Mouse (Mus musculus): ENCODE data around the gene Cplx2. TPM values are rescaled to one million over a fixed set of nuclear protein-coding genes. Genes with fewer than 3 reads are reported as not detected.

Cplx2 gene
- polyA plus RNA-seq, 1 experiment from 2014 or later, result 13.0 TPM

DNA sequence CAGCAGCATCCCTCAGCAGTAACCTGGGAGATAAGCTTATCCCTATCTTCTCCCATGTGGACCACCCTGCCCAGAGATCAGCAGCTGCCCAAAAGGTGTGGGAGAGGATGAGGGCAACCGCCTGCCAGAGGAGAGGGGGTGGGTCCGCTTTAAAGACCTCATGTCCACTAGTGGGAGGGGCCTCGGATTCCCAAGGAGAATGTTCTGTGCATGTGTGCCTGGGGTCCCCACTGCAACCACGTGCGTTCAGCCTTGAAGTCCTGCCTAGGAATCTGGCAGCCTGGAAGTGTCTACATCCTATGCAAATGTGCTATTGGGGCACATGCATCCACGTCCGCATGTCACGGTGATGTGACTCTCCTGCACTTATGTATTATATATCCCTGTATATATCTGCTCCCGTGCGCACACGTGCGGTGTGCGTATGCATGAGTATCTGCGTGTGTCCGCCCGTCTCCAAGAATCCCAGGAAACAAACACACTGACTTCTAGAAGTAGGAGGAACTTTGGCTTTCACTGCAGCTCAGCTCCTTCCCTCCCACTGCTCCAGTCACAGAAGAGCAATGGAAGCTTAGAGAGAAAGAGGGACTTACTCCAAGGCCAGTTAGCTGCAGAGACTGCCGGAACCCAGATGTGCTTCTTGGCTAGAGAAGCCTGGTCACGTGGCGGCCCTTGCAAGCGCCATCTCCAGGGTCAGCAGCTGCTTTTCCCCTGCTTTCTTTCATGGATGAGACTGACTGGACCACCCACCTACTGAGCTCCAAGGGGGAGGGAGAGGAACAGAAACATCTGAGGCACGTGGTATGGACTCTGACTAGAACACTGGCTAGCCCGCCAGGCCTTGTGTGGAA is 39.1 kb upstream of the Cplx2 start:
- H3K36me3 ChIP-seq (ENCODE audit: control insufficient read depth, insufficient read depth, low read length), result no peaks in the 10 kb centered on the region
- no peak overlapping the region for H3K9ac ChIP-seq (ENCODE audit: low read depth, low read length)
- no peak overlapping the region for H3K4me3 ChIP-seq (ENCODE audit: low read depth, low read length)
- H3K4me2 ChIP-seq (replicated peaks; ENCODE audit: low read depth, low read length), result no peak overlapping the region
- peaks cover 19% of the 10 kb centered on the region for H3K4me1 ChIP-seq (replicated peaks; ENCODE audit: control insufficient read depth, insufficient read depth, low read length)
- peak; percentile 68 for DNase-seq (ENCODE audit: low spot score)
- WGBS, result 55% methylated on average over 22 of the region's 22 CpGs
- 0 out of 2 replicates have a peak overlapping the region, but pooled peaks have one; percentile 17 for H3K27ac ChIP-seq (ENCODE audit: low read depth, low read length)
- peak; percentile 50; the same call in 1 of the 2 replicates for ATAC-seq (ENCODE audit: low FRiP score)
- no peaks in the 10 kb centered on the region for H3K9me3 ChIP-seq (ENCODE audit: control insufficient read depth, low read length)
- H3K27me3 ChIP-seq (ENCODE audit: control insufficient read depth, insufficient read depth, low read length), result no peaks in the 10 kb centered on the region

DNA sequence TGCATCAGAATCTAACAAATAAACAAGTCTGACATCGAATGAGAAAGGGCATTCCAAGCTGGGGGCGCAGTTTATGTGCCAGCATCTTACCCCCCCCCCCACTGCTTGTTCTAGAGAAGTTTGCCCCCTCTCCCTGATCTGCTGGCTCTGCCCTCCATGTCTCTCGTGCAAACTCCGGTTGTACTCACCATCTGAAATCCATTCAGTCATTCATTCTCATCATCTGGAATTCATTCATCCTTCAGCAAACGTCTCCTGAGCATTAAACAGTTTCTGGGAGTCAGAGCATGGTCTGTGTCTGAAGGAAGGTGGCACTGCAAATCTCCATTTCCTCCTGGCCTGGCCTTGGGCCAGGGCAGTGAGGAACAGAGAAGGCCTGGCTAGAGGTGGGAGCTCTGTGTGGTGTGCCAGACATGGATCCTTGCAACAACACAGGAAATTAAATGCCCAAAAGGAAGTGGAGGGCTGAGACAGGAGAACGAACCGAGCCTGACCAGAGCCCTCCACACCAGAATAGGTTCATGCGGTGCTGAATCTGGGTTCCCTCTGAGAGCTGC is 38.1 kb upstream of the Cplx2 start:
- Histone ChIP-seq H3K9ac (ENCODE audit: low read depth, low read length) (no peak overlapping the region), H3K4me2 (replicated peaks; ENCODE audit: low read depth, low read length) (no peak overlapping the region), H3K27ac (ENCODE audit: low read depth, low read length) (no peak overlapping the region), H3K9me3 (ENCODE audit: control insufficient read depth, low read length) (no peaks in the 10 kb centered on the region), H3K36me3 (ENCODE audit: control insufficient read depth, insufficient read depth, low read length) (no peaks in the 10 kb centered on the region), H3K4me3 (ENCODE audit: low read depth, low read length) (no peak overlapping the region), H3K4me1 (replicated peaks; ENCODE audit: control insufficient read depth, insufficient read depth, low read length) (peaks cover 19% of the 10 kb centered on the region), H3K27me3 (ENCODE audit: control insufficient read depth, insufficient read depth, low read length) (no peaks in the 10 kb centered on the region)
- DNase-seq (ENCODE audit: low spot score) (no peak), ATAC-seq (ENCODE audit: low FRiP score) (no peak)
- WGBS, result 67% methylated on average over 8 of the region's 8 CpGs

DNA sequence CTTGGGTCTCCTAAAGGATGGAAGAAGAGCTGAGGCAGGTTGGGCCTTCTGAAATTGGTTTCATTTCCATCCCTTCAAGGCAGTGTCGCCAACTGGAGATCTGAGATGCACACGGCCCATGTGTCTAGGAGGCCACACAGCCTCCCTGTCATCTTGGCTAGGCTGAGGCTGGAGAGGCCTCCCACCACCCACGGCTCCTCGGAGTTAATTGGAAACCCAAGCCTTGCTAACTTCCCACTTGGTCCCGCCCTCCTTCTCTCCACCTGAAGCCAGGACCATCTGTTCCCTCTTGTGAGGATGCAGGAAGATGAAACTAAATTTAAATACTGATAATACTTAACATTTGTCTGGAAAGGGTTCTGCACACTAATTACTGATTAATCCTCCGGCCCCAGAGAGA is 34.1 kb upstream of the Cplx2 start:
- Histone ChIP-seq H3K4me3 (ENCODE audit: low read depth, low read length) (no peak overlapping the region), H3K27me3 (ENCODE audit: control insufficient read depth, insufficient read depth, low read length) (no peaks in the 10 kb centered on the region), H3K36me3 (ENCODE audit: control insufficient read depth, insufficient read depth, low read length) (no peaks in the 10 kb centered on the region), H3K4me2 (replicated peaks; ENCODE audit: low read depth, low read length) (no peak overlapping the region), H3K9me3 (ENCODE audit: control insufficient read depth, low read length) (no peaks in the 10 kb centered on the region), H3K9ac (ENCODE audit: low read depth, low read length) (no peak overlapping the region), H3K4me1 (replicated peaks; ENCODE audit: control insufficient read depth, insufficient read depth, low read length) (peaks cover under 1% of the 10 kb centered on the region), H3K27ac (ENCODE audit: low read depth, low read length) (no peak overlapping the region)
- WGBS, result 76% methylated on average over 6 of the region's 6 CpGs
- ATAC-seq (ENCODE audit: low FRiP score) (no peak), DNase-seq (ENCODE audit: low spot score) (no peak)

DNA sequence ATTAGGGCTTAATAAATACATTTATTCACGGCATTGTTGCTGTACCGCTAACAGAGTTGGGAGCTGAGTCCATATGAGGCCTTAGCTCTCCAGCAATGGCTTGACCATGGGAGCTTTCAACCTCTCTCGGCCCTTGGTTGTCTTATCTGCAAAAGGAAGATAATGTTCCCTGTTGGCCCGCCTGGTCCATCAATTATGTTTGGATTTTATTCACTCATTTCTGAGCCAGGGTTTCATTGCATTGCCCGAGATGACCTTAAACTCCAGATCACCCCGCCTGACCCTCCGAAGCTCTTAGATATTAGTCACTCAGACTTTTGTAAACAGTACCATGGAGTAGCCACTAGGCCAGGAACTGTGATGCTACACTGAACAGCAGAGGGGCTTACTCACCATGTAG is 33.6 kb upstream of the Cplx2 start:
- no peaks in the 10 kb centered on the region for H3K9me3 ChIP-seq (ENCODE audit: control insufficient read depth, low read length)
- H3K9ac ChIP-seq (ENCODE audit: low read depth, low read length), result no peak overlapping the region
- H3K27me3 ChIP-seq (ENCODE audit: control insufficient read depth, insufficient read depth, low read length), result no peaks in the 10 kb centered on the region
- no peaks in the 10 kb centered on the region; the same call in 1 of the 2 replicates for H3K4me1 ChIP-seq (replicated peaks; ENCODE audit: control insufficient read depth, insufficient read depth, low read length)
- no peak overlapping the region for H3K4me2 ChIP-seq (replicated peaks; ENCODE audit: low read depth, low read length)
- DNase-seq (ENCODE audit: low spot score) (no peak), ATAC-seq (ENCODE audit: low FRiP score) (no peak)
- no peak overlapping the region for H3K27ac ChIP-seq (ENCODE audit: low read depth, low read length)
- 89% methylated on average over 7 of the region's 7 CpGs for WGBS
- no peak overlapping the region for H3K4me3 ChIP-seq (ENCODE audit: low read depth, low read length)
- H3K36me3 ChIP-seq (ENCODE audit: control insufficient read depth, insufficient read depth, low read length), result no peaks in the 10 kb centered on the region

DNA sequence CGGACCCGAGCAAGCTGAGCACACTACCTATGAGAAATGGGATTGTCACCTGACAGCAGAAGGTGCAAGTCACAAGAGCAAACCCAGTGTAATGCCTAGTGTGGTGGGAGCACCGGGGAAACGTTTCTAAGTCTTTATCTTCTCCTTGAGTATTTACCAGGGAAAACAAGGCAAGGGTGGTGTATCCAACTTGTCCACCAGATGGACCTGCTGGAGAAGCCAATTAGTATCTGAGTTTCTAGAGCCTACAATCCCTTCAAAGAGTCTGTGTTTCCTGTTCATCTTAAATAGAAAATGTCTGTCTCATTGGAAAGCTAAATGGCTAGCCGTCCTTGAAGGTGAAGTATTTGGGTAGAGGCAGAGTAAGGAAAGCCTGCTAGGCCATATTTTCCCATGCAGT is 32.3 kb upstream of the Cplx2 start:
- Histone ChIP-seq H3K36me3 (ENCODE audit: control insufficient read depth, insufficient read depth, low read length) (no peaks in the 10 kb centered on the region), H3K4me1 (replicated peaks; ENCODE audit: control insufficient read depth, insufficient read depth, low read length) (no peaks in the 10 kb centered on the region), H3K27ac (ENCODE audit: low read depth, low read length) (no peak overlapping the region), H3K4me3 (ENCODE audit: low read depth, low read length) (no peak overlapping the region), H3K9ac (ENCODE audit: low read depth, low read length) (no peak overlapping the region), H3K27me3 (ENCODE audit: control insufficient read depth, insufficient read depth, low read length) (no peaks in the 10 kb centered on the region), H3K9me3 (ENCODE audit: control insufficient read depth, low read length) (no peaks in the 10 kb centered on the region), H3K4me2 (replicated peaks; ENCODE audit: low read depth, low read length) (no peak overlapping the region)
- WGBS, result 83% methylated on average over 5 of the region's 5 CpGs
- ATAC-seq (ENCODE audit: low FRiP score), result no peak
- no peak for DNase-seq (ENCODE audit: low spot score)

DNA sequence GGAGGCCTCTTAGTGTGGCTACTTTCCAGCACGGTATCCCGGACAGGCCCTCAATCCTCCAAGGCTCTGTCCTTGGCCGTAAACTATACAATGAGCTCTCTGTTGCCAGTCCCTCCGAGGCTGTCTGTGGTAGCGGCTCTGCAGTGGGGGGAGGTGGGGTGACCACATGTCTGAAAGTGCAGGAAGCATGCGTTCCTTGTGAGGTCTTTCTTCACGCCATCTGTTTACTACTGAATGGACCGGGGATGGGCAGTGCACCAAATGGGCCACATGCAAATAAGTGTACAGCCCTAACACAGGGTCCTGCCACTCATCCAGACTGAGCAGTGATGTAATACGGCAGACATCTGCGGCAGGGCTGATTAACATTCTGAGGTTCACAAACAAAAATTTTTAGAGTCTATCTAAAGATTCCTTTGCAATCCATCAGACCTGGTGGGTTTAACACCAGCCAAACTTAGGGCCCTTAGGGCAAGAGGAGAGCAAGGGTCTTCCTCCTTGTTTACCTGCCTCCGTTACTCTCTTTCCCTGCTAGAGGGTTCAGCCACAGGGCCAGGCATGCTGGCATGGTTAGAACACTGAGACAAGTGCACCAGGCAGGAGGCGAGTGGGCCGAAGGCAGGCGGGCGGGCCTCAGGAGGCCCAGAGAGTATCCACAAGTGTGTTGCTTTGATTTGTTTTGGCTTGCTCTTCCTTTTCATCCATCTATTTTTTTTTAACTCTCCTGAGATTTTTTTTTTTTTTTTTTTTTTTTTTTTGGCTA is 25.1 kb upstream of the Cplx2 start:
- WGBS, result 65% methylated on average over 15 of the region's 15 CpGs
- Histone ChIP-seq H3K4me3 (ENCODE audit: low read depth, low read length) (no peak overlapping the region), H3K4me2 (replicated peaks; ENCODE audit: low read depth, low read length) (no peak overlapping the region), H3K27ac (ENCODE audit: low read depth, low read length) (0 out of 2 replicates have a peak overlapping the region, but pooled peaks have one; percentile 42), H3K36me3 (ENCODE audit: control insufficient read depth, insufficient read depth, low read length) (no peaks in the 10 kb centered on the region), H3K27me3 (ENCODE audit: control insufficient read depth, insufficient read depth, low read length) (no peaks in the 10 kb centered on the region), H3K9ac (ENCODE audit: low read depth, low read length) (no peak overlapping the region), H3K4me1 (replicated peaks; ENCODE audit: control insufficient read depth, insufficient read depth, low read length) (peaks cover 2% of the 10 kb centered on the region; the same call in 1 of the 2 replicates), H3K9me3 (ENCODE audit: control insufficient read depth, low read length) (no peaks in the 10 kb centered on the region)
- ATAC-seq (ENCODE audit: low FRiP score) (peak; percentile 85), DNase-seq (ENCODE audit: low spot score) (peak; percentile 54)

DNA sequence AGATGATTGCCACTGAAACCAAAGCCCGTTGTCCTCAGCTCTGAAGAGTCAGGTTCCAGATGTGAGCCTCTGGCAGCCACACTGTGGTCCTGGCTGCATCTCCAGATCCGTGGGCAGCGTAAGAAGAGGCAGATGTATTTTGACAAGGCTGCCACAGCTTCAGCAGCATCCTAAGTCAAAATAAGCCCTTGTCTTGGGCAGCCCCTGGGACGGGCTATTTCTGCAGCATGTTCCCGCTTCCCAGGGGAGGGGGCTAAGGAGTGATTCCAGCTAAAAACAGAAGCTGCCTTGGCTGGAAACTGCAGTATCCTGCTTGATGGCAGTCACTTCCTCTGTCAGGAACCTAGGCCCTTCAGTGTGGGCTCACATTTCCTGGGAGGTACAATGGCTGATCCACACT is 23.1 kb upstream of the Cplx2 start:
- Histone ChIP-seq H3K9me3 (ENCODE audit: control insufficient read depth, low read length) (no peaks in the 10 kb centered on the region), H3K27ac (ENCODE audit: low read depth, low read length) (no peak overlapping the region), H3K9ac (ENCODE audit: low read depth, low read length) (no peak overlapping the region), H3K27me3 (ENCODE audit: control insufficient read depth, insufficient read depth, low read length) (no peaks in the 10 kb centered on the region), H3K4me2 (replicated peaks; ENCODE audit: low read depth, low read length) (no peak overlapping the region), H3K4me3 (ENCODE audit: low read depth, low read length) (no peak overlapping the region), H3K36me3 (ENCODE audit: control insufficient read depth, insufficient read depth, low read length) (no peaks in the 10 kb centered on the region), H3K4me1 (replicated peaks; ENCODE audit: control insufficient read depth, insufficient read depth, low read length) (peaks cover 2% of the 10 kb centered on the region; the same call in 1 of the 2 replicates)
- WGBS, result 84% methylated on average over 5 of the region's 5 CpGs
- DNase-seq (ENCODE audit: low spot score), result no peak
- ATAC-seq (ENCODE audit: low FRiP score), result no peak

DNA sequence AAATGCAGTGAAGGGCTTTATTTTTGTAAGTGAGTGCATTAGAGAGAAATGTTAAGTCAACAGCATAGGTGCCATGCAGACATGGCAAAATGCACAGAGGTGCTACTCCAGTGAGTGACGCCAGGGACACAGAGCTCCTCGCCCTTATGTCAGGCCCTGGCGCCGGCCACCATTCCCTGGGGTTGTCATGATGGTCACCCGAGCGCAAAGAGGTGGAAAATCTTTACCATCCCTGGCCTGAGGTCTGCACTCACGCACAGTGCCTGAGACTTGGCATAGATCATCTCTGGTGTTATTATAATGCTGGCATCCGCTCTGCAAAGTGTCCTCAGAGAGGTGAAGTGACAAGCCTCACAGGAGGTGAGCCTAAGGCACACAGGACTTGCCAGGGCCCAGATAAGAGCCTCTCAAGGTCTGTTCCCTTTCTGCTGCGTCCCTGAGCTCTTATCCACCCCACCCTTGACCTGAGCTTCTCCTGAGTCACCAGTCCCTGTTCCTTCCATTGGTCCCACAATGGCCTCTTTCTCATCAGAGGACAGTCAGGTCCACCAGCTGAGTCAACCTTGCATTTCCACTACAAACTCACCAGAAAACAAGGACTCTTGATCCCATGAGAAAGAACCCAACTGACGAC is 21.9 kb upstream of the Cplx2 start:
- no peak overlapping the region for H3K27ac ChIP-seq (ENCODE audit: low read depth, low read length)
- no peaks in the 10 kb centered on the region for H3K9me3 ChIP-seq (ENCODE audit: control insufficient read depth, low read length)
- no peak for ATAC-seq (ENCODE audit: low FRiP score)
- H3K4me2 ChIP-seq (replicated peaks; ENCODE audit: low read depth, low read length), result no peak overlapping the region
- no peaks in the 10 kb centered on the region for H3K27me3 ChIP-seq (ENCODE audit: control insufficient read depth, insufficient read depth, low read length)
- 79% methylated on average over 10 of the region's 10 CpGs for WGBS
- H3K9ac ChIP-seq (ENCODE audit: low read depth, low read length), result no peak overlapping the region
- no peaks in the 10 kb centered on the region for H3K36me3 ChIP-seq (ENCODE audit: control insufficient read depth, insufficient read depth, low read length)
- peaks cover 2% of the 10 kb centered on the region; the same call in 1 of the 2 replicates for H3K4me1 ChIP-seq (replicated peaks; ENCODE audit: control insufficient read depth, insufficient read depth, low read length)
- H3K4me3 ChIP-seq (ENCODE audit: low read depth, low read length), result no peak overlapping the region
- DNase-seq (ENCODE audit: low spot score), result no peak

Data from hindbrain, embryonic 11.5 days (tissue).